Mouse (Mus musculus) brain, embryonic 14.5 days (tissue): ENCODE results near the gene Tex52.

Experiments used
- CTCF ChIP-seq: fragments of 200-500 bp; IDR thresholded peaks from 2 replicates; pipeline ENCODE4 v1.5.1; 2012; ENCODE audit warnings: inconsistent platforms, mild to moderate bottlenecking, moderate library complexity, borderline replicate concordance; ENCODE audit not compliant: insufficient read depth, insufficient read length; ENCODE audit errors: extremely low read depth
- POLR2A ChIP-seq: fragments of 200-500 bp; IDR thresholded peaks from 2 replicates; pipeline ENCODE4 v1.6.1; 2012; ENCODE audit warnings: mild to moderate bottlenecking, inconsistent platforms, borderline replicate concordance; ENCODE audit not compliant: poor library complexity, insufficient read depth, insufficient read length, severe bottlenecking; ENCODE audit errors: extremely low read depth

DNA sequence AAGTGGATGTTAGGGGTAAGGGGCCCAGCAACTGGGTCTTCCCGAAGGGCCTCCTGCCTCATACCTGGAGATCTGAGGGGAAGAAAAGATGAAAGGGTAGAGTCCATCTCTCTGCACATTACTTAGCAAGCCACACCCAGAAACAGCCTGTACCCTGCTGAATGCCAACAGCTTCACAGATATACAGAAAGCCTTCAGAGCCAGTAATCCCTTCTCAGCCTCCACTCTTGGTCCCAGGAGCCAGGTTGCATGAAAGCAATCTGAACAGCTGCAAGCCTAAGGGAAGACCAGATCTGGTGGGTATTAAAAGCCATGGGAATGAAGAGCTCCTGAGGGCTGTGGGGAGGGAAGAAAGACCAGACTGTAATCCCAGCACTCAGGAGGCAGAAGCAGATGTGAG lies 13.9 kb downstream of the Tex52 start:
- TF ChIP-seq CTCF (no peak), POLR2A (no peak)
